Mouse (Mus musculus) left cerebral cortex, postnatal 4 days (tissue): ENCODE measurements at regions not wholly inside any gene's neighbourhood (a gene's known extent, or its start where the extent isn't known, plus 50 kb on each side); places are given as distances from the start of the nearest gene placed in this dataset.

Source experiments
- DNase-seq: peaks from one replicate; pipeline ENCODE4 v3.0.0-alpha.2; 2022
- intact Hi-C: fragments of 180-260 bp; cut with DNase I; formaldehyde crosslinking; loops from one replicate; pipeline ENCODE4 v1.15.1; 2025

DNA sequence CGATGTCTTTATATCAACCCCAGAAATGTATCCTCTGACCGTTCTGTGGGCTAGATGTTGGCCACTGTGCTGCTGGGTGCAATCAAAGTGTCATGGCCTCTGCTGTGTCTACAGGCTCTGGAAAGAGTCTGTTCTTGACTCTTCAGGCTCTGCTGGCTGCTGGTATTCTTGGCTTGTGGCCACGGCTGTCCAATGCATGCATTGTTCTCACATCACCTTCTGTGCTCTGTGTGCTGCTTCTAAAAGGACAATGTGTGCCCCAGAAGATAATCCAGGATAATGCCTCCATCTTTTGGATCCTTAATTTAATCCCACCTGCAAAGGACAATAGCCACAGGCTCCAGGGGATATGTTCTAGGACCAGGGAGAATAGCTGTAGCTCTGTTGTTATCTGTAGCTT is 77.5 kb upstream of the Dapl1 start:
- DNase-seq = peak; percentile 44
- intact Hi-C loops = no loop called here

DNA sequence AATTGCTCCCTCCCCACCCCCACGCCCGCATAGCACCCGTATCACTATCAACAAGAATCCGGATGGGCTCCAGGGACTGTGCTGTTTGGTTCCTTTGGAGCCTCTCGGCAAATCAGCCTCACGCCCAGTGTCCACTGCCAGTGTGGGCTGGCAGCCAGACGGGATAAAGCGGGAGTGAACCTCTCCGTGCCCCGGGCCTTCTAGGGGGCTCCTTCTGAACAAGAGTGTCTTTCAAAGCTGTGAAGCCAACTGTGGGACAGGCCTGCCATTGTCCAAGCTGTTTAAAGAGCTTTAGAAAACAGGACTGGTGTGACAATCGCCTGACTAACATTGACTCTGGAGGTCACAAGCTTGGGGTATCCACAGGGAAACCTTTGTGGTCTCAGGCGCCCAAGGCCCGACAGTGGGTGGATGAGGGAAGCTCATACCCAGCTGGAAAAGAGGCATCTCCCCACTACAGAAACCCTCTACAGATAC is 76.9 kb upstream of the Dapl1 start:
- peak; percentile 82 for DNase-seq
- intact Hi-C loops = no loop called here

DNA sequence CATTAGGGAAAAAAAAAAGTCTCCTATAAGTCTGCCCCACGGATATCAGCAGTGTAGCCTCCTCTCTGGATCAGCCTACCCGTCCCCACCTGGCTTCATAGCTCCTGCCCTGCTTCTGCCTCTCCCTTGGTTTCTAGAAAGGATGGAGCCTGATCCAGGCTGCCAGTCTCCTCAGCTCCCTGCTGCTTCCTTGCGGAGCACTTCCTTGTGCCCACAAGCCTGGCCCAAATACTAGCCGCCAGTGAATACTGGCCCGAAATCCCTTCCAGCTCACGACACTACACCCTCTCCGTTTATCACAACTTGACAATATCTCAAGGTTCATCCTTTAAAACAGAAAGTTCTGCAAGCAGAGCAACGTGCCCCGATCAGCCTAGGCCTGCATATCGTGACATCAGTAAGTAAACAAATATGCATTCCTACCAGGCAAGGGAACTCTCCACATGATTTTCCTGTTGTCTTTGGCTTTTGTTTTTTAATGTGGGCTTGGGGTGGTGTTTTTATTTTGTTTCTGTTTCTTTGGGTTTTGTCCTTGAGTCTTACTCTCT is 76.3 kb upstream of the Dapl1 start:
- DNase-seq = peak; percentile 15
- intact Hi-C loops = no loop called here

GRCm38 (mm10) chr2:59414612-59415011 is 69.8 kb upstream of the Dapl1 start:
- no peak for DNase-seq
- intact Hi-C loops = loop anchor here (5.0 kb wide), 1 partner anchor 252 kb away; the partner anchor contains the start of genes Ccdc148 and Pkp4

GRCm38 (mm10) chr2:59416491-59417195 is 67.8 kb upstream of the Dapl1 start:
- intact Hi-C loops = loop anchor here (5.0 kb wide), 1 partner anchor 254 kb away; the partner anchor contains the start of genes Ccdc148 and Pkp4
- peak; percentile 36 for DNase-seq

DNA sequence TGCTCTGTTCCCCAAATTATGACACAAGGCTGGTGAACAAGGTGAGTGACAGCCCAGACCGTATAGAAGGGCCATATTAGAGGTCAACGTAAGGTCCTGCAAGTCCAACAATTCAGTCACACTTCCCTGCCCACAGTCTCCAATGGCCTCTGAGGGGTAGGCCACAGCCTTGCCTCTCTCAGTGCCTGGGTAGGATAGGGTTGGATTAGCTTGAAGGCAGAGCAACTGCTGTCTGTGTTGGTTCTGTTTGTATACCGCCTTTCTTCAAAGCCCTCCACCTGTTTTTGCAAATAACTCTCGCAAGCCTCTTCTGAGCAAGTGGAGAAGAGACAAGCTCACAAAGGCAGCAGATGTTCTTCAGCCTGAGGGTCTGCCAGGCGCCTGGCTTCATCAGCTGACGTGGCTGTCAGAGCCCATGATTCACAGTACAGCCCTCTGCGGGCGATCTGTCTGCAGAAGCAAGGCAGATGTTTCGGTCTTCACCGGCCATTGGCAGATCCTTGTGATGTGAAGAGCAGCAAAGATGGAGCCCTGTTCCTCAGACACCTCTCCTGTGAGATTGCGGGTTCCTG is 67.0 kb upstream of the Dapl1 start:
- DNase-seq = peak; percentile 50
- intact Hi-C loops = loop anchor here (5.0 kb wide), 1 partner anchor 255 kb away; the partner anchor contains the start of genes Ccdc148 and Pkp4

GRCm38 (mm10) chr2:59420496-59420895 is 64.0 kb upstream of the Dapl1 start:
- intact Hi-C loops = no loop called here
- DNase-seq = no peak

GRCm38 (mm10) chr2:59422291-59423242 is 61.9 kb upstream of the Dapl1 start:
- intact Hi-C loops = no loop called here
- DNase-seq = peak; percentile 47

DNA sequence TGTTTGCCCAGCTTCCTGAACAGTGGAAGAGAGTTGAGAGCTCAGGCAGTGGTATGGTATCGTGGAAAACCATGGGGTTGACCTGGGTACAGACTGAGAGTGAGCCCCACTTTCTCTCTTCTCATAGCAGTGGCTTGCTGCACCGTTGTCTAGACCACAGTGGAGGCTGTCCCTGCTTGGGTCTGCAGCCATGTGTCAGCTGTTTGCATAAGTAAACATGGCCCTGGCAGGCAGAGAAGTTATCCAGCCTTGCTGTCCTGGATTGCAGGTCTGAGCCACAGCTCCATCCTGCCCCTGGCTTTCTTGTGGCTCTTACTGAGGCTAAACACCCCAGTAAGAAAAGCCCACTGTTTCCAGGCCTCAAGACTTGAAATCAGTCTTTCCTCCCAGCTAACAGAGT is 60.2 kb upstream of the Dapl1 start:
- no peak for DNase-seq
- intact Hi-C loops = no loop called here

- DNase-seq = no peak
- intact Hi-C loops = no loop called here
These were observed 59.7 kb upstream of the Dapl1 start for GRCm38 (mm10) chr2:59424729-59425128.

DNA sequence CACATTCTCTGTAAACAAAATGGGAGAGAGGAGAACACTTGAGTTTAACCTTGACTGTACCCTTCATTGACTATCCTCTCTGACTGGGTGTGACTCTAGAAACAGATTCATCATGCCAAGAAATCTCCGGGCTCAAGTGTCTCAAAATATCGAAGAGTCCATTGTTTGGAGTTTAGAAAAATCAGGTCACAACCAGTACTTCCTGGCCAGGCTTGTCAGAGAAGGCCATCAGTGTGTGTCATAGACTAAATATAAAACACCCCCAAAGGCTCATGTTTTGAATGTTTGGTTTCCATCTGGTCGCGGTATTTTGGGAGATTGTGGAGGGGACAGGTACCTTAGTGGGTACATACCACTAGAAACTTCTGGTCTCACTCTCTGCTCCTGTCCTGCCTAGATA is 58.6 kb upstream of the Dapl1 start:
- intact Hi-C loops = no loop called here
- no peak for DNase-seq

DNA sequence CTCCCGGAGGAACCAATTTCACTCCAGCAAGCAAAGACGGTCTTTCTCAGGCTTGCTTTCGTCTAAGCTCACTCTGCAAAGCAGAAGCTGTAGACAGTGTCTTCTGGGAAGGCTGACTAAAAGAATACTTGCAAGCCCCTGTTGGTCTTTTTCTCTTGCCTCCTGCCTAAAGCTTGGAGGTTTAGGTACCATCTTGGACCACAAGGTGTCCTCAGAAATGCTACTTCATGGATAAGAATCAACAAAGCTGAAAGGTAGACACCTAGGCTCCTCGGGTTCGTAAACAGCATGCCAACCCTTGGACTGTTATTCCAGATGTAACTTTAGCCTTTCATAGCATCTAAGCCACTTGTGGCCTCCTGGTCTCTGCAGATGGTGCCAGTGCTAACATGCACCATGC is 53.0 kb upstream of the Dapl1 start:
- no peak for DNase-seq
- intact Hi-C loops = loop anchor here (10.0 kb wide), 3 partner anchors 607 to 727 kb away; no protein-coding TSS in a partner anchor

DNA sequence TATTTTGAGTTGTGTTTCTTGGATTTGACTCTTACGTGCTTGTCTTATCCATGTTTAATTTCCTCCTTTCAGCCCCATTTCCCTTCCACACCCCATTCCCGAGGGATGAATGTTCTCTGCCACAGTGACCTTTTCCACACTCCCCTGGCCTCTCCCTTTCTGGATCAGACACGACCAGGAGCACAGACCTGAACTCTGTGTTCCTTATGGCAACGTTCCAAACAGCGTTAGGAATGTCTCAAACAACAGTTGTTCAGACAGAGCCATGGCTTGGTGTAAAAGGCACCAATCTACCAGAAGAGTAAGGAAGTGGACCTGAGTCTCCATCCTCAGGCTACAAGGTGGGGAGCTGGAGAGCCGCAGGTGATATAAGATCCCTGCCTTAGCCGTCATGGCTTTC is 52.6 kb upstream of the Dapl1 start:
- intact Hi-C loops = loop anchor here (10.0 kb wide), 3 partner anchors 607 to 727 kb away; no protein-coding TSS in a partner anchor
- DNase-seq = no peak
